Mouse (Mus musculus) liver, embryonic 15.5 days (tissue): ENCODE measurements at regions not wholly inside any gene's neighbourhood (a gene's known extent, or its start where the extent isn't known, plus 50 kb on each side); places are given as distances from the start of the nearest gene placed in this dataset.

Experiments used
- ATAC-seq: fragments of 200-750 bp; cut with Nextera tagmentation; 2 replicates; pipeline ENCODE4 v1.8.0; 2017; ENCODE audit warnings: moderate number of reproducible peaks, mild to moderate bottlenecking, moderate library complexity; ENCODE audit not compliant: insufficient read depth
- H3K27ac ChIP-seq: fragments of 300-500 bp; sonication (generic); replicated peaks from 2 replicates; pipeline ENCODE4 v1.5.1; 2015; ENCODE audit warnings: mild to moderate bottlenecking, inconsistent platforms
- H3K27me3 ChIP-seq: fragments of 300-500 bp; sonication (generic); 2 replicates; pipeline ENCODE4 v1.6.1; 2015; ENCODE audit warnings: mild to moderate bottlenecking, inconsistent platforms
- H3K36me3 ChIP-seq: fragments of 300-500 bp; sonication (generic); replicated peaks from 2 replicates; pipeline ENCODE4 v1.6.1; 2015; ENCODE audit warnings: moderate library complexity, mild to moderate bottlenecking, inconsistent platforms
- H3K4me1 ChIP-seq: fragments of 300-500 bp; sonication (generic); replicated peaks from 2 replicates; pipeline ENCODE4 v1.6.1; 2015; ENCODE audit warnings: inconsistent platforms
- H3K4me2 ChIP-seq: fragments of 300-500 bp; sonication (generic); 2 replicates; pipeline ENCODE4 v1.6.1; 2015; ENCODE audit warnings: moderate library complexity, mild to moderate bottlenecking, inconsistent platforms
- H3K4me3 ChIP-seq: fragments of 300-500 bp; sonication (generic); replicated peaks from 2 replicates; pipeline ENCODE4 v1.5.1; 2015; ENCODE audit warnings: mild to moderate bottlenecking, inconsistent platforms
- H3K9ac ChIP-seq: fragments of 300-500 bp; sonication (generic); 2 replicates; pipeline ENCODE4 v1.6.1; 2015; ENCODE audit warnings: moderate library complexity, mild to moderate bottlenecking, inconsistent platforms
- H3K9me3 ChIP-seq: fragments of 300-500 bp; sonication (generic); replicated peaks from 2 replicates; pipeline ENCODE4 v1.6.1; 2016; ENCODE audit warnings: inconsistent platforms
- WGBS: fragments of 180-500 bp; shearing (Covaris S2); methylation state at CpG from one replicate; pipeline ENCODE4 v1.1.7; 2015; ENCODE audit warnings: mixed read lengths; ENCODE audit not compliant: insufficient replicate concordance; 5-methylcytosine and 5-hydroxymethylcytosine counted together

DNA sequence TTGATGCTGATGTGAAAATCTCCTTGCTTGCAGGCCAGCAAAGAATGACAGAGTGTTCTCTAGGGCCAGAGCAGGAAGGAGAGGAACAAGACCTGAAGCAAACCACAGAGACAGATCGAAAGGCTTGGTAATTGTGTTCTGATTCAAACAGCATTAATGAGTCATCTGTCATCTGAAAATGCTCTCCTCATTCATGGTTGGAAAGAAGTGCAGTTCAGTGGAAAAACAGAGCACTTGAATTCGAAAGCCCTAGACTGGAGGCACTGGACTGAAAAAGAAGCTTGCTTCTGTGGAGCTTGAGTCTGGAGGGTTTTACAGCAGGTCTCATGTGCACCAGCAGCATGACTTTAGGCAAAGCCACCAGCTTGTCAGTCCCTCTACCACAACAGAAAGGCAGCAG is 374.3 kb upstream of the B430305J03Rik start:
- no peak overlapping the region for H3K4me2 ChIP-seq
- H3K36me3 ChIP-seq = no peaks in the 10 kb centered on the region
- no peaks in the 10 kb centered on the region for H3K27me3 ChIP-seq
- no peak overlapping the region for H3K27ac ChIP-seq
- no peak for ATAC-seq
- H3K4me3 ChIP-seq = no peak overlapping the region
- no peaks in the 10 kb centered on the region for H3K4me1 ChIP-seq
- no peak overlapping the region for H3K9ac ChIP-seq
- H3K9me3 ChIP-seq = no peaks in the 10 kb centered on the region
- WGBS = 47% methylated on average over 2 of the region's 2 CpGs

- Histone ChIP-seq H3K9ac (no peak overlapping the region), H3K27me3 (no peaks in the 10 kb centered on the region), H3K4me2 (no peak overlapping the region), H3K36me3 (no peaks in the 10 kb centered on the region), H3K9me3 (no peaks in the 10 kb centered on the region), H3K4me3 (no peak overlapping the region), H3K4me1 (no peaks in the 10 kb centered on the region), H3K27ac (no peak overlapping the region)
- no peak for ATAC-seq
- WGBS = 53% methylated on average over 1 of the region's 1 CpGs
Observed at GRCm38 (mm10) chr3:61738528-61738927, 372.8 kb upstream of the B430305J03Rik start.

DNA sequence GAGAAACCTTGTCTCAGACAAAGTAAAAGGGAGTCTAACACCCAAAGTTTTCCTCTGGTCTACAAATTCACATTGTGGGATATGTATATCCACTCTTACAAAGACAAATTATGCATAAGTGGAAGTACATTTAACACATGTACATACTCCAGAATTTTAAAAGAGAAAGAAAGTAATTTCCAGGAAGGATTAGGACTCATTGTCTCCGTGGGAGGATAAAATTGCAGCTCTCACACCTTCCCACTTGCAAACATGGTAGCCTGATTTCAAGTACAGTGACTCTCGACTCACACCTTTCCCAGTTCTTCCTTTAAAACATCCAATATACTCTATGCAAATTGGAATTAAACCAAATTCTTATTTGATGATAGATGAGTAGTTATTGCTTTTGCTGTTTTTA is 351.0 kb upstream of the B430305J03Rik start:
- Histone ChIP-seq H3K9ac (no peak overlapping the region), H3K27ac (no peak overlapping the region), H3K4me3 (no peak overlapping the region), H3K4me1 (no peaks in the 10 kb centered on the region), H3K4me2 (no peak overlapping the region), H3K27me3 (no peaks in the 10 kb centered on the region), H3K36me3 (no peaks in the 10 kb centered on the region), H3K9me3 (no peaks in the 10 kb centered on the region)
- 36% methylated on average over 2 of the region's 2 CpGs for WGBS
- ATAC-seq = no peak

GRCm38 (mm10) chr3:61687933-61688705 is 322.4 kb upstream of the B430305J03Rik start:
- WGBS = 55% methylated on average over 4 of the region's 4 CpGs
- Histone ChIP-seq H3K36me3 (no peaks in the 10 kb centered on the region), H3K9ac (no peak overlapping the region), H3K27ac (no peak overlapping the region), H3K9me3 (no peaks in the 10 kb centered on the region), H3K4me3 (no peak overlapping the region), H3K4me2 (no peak overlapping the region), H3K27me3 (no peaks in the 10 kb centered on the region), H3K4me1 (no peaks in the 10 kb centered on the region)
- no peak for ATAC-seq

- WGBS = 59% methylated on average over 1 of the region's 1 CpGs
Observed at GRCm38 (mm10) chr3:61670874-61671273, 305.1 kb upstream of the B430305J03Rik start.

DNA sequence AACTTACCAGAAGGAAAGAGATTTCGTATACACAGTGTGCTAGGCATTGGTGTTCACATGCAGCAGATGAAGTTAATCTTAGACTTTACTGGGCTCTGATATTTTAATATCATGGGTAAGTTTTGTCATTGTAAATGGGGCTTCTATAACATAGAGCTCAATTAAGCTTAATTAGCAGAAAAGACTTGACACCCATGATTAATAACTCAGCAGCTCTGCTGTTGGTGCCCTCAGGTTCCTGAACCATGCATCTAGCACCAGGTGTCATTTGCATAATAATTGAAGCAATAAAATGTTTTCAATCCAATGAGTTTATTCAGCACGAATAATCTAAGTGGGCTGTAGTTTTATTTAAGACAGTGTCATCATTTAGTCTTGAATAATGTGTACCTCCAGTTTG is 290.4 kb upstream of the B430305J03Rik start:
- Histone ChIP-seq H3K9me3 (no peaks in the 10 kb centered on the region), H3K4me3 (no peak overlapping the region), H3K27me3 (no peaks in the 10 kb centered on the region), H3K4me2 (no peak overlapping the region), H3K4me1 (no peaks in the 10 kb centered on the region), H3K27ac (no peak overlapping the region), H3K36me3 (no peaks in the 10 kb centered on the region), H3K9ac (no peak overlapping the region)
- no peak for ATAC-seq
- WGBS = 37% methylated on average over 2 of the region's 2 CpGs

More at GRCm38 (mm10) chr3:61670874-61671273, 305.1 kb upstream of the B430305J03Rik start:
- Histone ChIP-seq H3K4me3 (no peak overlapping the region), H3K27me3 (no peaks in the 10 kb centered on the region), H3K36me3 (no peaks in the 10 kb centered on the region), H3K27ac (no peak overlapping the region), H3K4me1 (no peaks in the 10 kb centered on the region), H3K9me3 (no peaks in the 10 kb centered on the region), H3K9ac (no peak overlapping the region), H3K4me2 (no peak overlapping the region)
- ATAC-seq = no peak

DNA sequence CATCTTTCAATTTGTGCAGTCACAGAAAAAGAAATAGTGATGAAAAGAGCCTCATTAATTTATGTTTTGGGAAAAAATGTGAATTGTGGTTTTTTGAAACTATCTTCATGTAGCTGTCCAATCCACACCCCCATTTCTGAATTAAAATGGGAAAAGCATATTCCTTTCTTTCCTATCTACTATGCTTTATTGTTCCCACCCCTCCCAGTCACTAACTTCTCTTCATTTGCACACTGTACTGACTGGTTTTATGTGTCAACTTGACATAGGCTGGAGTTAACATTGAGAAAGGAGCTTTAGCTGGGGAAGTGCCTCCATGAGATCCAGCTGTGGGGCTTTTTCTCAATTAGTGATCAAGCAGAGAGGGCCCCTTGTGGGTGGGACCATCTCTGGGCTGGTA is 262.8 kb upstream of the B430305J03Rik start:
- no peaks in the 10 kb centered on the region for H3K36me3 ChIP-seq
- H3K4me3 ChIP-seq = no peak overlapping the region
- H3K4me1 ChIP-seq = no peaks in the 10 kb centered on the region
- H3K27me3 ChIP-seq = no peaks in the 10 kb centered on the region
- H3K9me3 ChIP-seq = no peaks in the 10 kb centered on the region
- ATAC-seq = no peak
- no peak overlapping the region for H3K27ac ChIP-seq
- H3K9ac ChIP-seq = no peak overlapping the region
- H3K4me2 ChIP-seq = no peak overlapping the region

DNA sequence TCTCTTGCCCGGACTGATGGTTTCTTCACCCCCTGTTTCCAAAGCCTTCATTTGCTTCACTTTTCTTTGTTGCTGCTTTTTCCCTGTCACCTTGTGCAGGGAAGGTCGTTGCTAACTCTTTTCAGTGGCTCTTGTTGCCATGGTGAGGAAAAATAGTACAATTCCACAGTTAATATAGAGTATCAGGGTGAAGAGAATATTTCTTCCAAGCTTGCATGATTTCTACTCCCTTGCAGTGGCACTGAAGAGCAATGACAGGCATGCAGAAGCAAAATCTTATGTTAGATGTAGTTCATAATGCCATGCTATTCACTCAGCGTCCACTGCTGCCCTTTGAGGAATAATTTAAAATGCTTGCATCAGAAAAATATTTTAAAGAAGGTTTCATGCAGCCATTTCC is 262.3 kb upstream of the B430305J03Rik start:
- ATAC-seq = no peak
- Histone ChIP-seq H3K4me3 (no peak overlapping the region), H3K4me1 (no peaks in the 10 kb centered on the region), H3K27me3 (no peaks in the 10 kb centered on the region), H3K4me2 (no peak overlapping the region), H3K27ac (no peak overlapping the region), H3K36me3 (no peaks in the 10 kb centered on the region), H3K9me3 (no peaks in the 10 kb centered on the region), H3K9ac (no peak overlapping the region)
- WGBS = 49% methylated on average over 3 of the region's 3 CpGs

- no peaks in the 10 kb centered on the region for H3K36me3 ChIP-seq
- ATAC-seq = no peak
- no peak overlapping the region for H3K27ac ChIP-seq
- H3K4me1 ChIP-seq = no peaks in the 10 kb centered on the region
- H3K27me3 ChIP-seq = no peaks in the 10 kb centered on the region
- WGBS = 67% methylated on average over 4 of the region's 4 CpGs
- no peaks in the 10 kb centered on the region for H3K9me3 ChIP-seq
- H3K4me2 ChIP-seq = no peak overlapping the region
- no peak overlapping the region for H3K9ac ChIP-seq
- no peak overlapping the region for H3K4me3 ChIP-seq
Observed at GRCm38 (mm10) chr3:61623954-61624487, 258.3 kb upstream of the B430305J03Rik start.

- H3K9me3 ChIP-seq = no peaks in the 10 kb centered on the region
- WGBS = 53% methylated on average over 4 of the region's 4 CpGs
- H3K4me1 ChIP-seq = no peaks in the 10 kb centered on the region
- no peak overlapping the region for H3K4me2 ChIP-seq
- H3K9ac ChIP-seq = no peak overlapping the region
- no peak overlapping the region for H3K4me3 ChIP-seq
- ATAC-seq = no peak
- H3K36me3 ChIP-seq = no peaks in the 10 kb centered on the region
- no peaks in the 10 kb centered on the region for H3K27me3 ChIP-seq
- H3K27ac ChIP-seq = no peak overlapping the region
Observed at GRCm38 (mm10) chr3:61605469-61605868, 239.7 kb upstream of the B430305J03Rik start.

DNA sequence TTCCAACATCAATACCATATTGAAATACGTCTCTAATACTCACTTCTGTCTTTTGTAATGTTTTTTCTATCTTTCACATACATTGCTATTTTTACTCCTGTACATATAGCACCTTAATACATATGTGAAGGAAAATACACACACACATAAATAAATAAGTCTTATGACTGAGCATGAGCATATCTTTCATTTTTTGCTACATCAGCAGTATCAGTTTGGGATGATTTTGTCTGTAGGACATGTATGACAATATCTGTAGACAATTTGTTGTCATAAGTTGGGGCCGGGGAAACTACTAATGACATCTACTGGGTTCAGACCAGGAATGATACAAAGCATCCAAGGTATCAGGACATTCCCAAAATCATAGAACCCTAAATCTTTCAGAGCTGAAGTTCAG is 237.1 kb upstream of the B430305J03Rik start:
- Histone ChIP-seq H3K27ac (no peak overlapping the region), H3K4me3 (no peak overlapping the region), H3K4me2 (no peak overlapping the region), H3K9ac (no peak overlapping the region), H3K4me1 (no peaks in the 10 kb centered on the region), H3K36me3 (no peaks in the 10 kb centered on the region), H3K9me3 (no peaks in the 10 kb centered on the region), H3K27me3 (no peaks in the 10 kb centered on the region)
- no peak for ATAC-seq
- 51% methylated on average over 2 of the region's 2 CpGs for WGBS

GRCm38 (mm10) chr3:61595574-61595973 is 229.8 kb upstream of the B430305J03Rik start:
- H3K9ac ChIP-seq = no peak overlapping the region
- no peak overlapping the region for H3K27ac ChIP-seq
- H3K4me1 ChIP-seq = no peaks in the 10 kb centered on the region
- ATAC-seq = no peak
- H3K4me3 ChIP-seq = no peak overlapping the region
- no peaks in the 10 kb centered on the region for H3K9me3 ChIP-seq
- no peaks in the 10 kb centered on the region for H3K27me3 ChIP-seq
- H3K4me2 ChIP-seq = no peak overlapping the region
- no peaks in the 10 kb centered on the region for H3K36me3 ChIP-seq
